Mouse (Mus musculus): ENCODE results near the gene 5730480H06Rik. TPM values are rescaled to one million over a fixed set of nuclear protein-coding genes. Genes with fewer than 3 reads are reported as not detected.

Gene 5730480H06Rik
- polyA plus RNA-seq (2016; fragmentation: Nextera tagmentation; extraction: Ambion mirVana), result 25.1 TPM in 2 replicates

GRCm38 (mm10) chr5:48327652-48328051 lies at the start of gene 5730480H06Rik:
Gene 5730480H06Rik (plus strand): TSS chr5:48327952.
- H3K27ac ChIP-seq, result no peak within 1 kb of the TSS
- WGBS, result 92% methylated on average over 8 of the region's 8 CpGs
- H3K4me3 ChIP-seq, result no peak within 1 kb of the TSS
- DNase-seq (ENCODE audit: low spot score), result no peak
- H3K4me1 ChIP-seq (replicated peaks), result no peaks in the 10 kb centered on the region
- H3K27me3 ChIP-seq (ENCODE audit: insufficient read depth, poor library complexity, severe bottlenecking), result peaks cover 44% of the 10 kb centered on the region
- H3K36me3 ChIP-seq, result no peaks in the 10 kb centered on the region
- H3K9me3 ChIP-seq, result no peaks in the 10 kb centered on the region

GRCm38 (mm10) chr5:48301186-48301585 lies 26.6 kb upstream of the 5730480H06Rik start:
- H3K9me3 ChIP-seq, result no peaks in the 10 kb centered on the region
- peaks cover 34% of the 10 kb centered on the region for H3K36me3 ChIP-seq
- no peaks in the 10 kb centered on the region for H3K4me1 ChIP-seq (replicated peaks)
- H3K27me3 ChIP-seq (ENCODE audit: insufficient read depth, poor library complexity, severe bottlenecking), result no peaks in the 10 kb centered on the region
- WGBS, result 93% methylated on average over 3 of the region's 3 CpGs
- H3K4me3 ChIP-seq, result no peak overlapping the region
- DNase-seq (ENCODE audit: low spot score), result no peak
- H3K27ac ChIP-seq, result no peak overlapping the region

- no peaks in the 10 kb centered on the region for H3K36me3 ChIP-seq
- no peak overlapping the region for H3K27ac ChIP-seq
- H3K27me3 ChIP-seq (ENCODE audit: insufficient read depth, poor library complexity, severe bottlenecking), result no peaks in the 10 kb centered on the region
- no peaks in the 10 kb centered on the region for H3K4me1 ChIP-seq (replicated peaks)
- no peak overlapping the region for H3K4me3 ChIP-seq
- WGBS, result 90% methylated on average over 6 of the region's 6 CpGs
- H3K9me3 ChIP-seq, result no peaks in the 10 kb centered on the region
- DNase-seq (ENCODE audit: low spot score), result no peak
Observed at GRCm38 (mm10) chr5:48315057-48315602, 12.6 kb upstream of the 5730480H06Rik start.

GRCm38 (mm10) chr5:48320597-48320996 lies 7.2 kb upstream of the 5730480H06Rik start:
- no peaks in the 10 kb centered on the region for H3K36me3 ChIP-seq
- H3K27ac ChIP-seq, result no peak overlapping the region
- 82% methylated on average over 4 of the region's 4 CpGs for WGBS
- no peaks in the 10 kb centered on the region for H3K4me1 ChIP-seq (replicated peaks)
- H3K4me3 ChIP-seq, result no peak overlapping the region
- H3K27me3 ChIP-seq (ENCODE audit: insufficient read depth, poor library complexity, severe bottlenecking), result no peaks in the 10 kb centered on the region
- H3K9me3 ChIP-seq, result no peaks in the 10 kb centered on the region
- DNase-seq (ENCODE audit: low spot score), result no peak

GRCm38 (mm10) chr5:48326221-48326620 lies 1.5 kb upstream of the 5730480H06Rik start:
- no peaks in the 10 kb centered on the region for H3K4me1 ChIP-seq (replicated peaks)
- H3K27ac ChIP-seq, result no peak overlapping the region
- no peaks in the 10 kb centered on the region for H3K36me3 ChIP-seq
- no peaks in the 10 kb centered on the region for H3K9me3 ChIP-seq
- no peak for DNase-seq (ENCODE audit: low spot score)
- no peak overlapping the region for H3K4me3 ChIP-seq
- peaks cover 30% of the 10 kb centered on the region for H3K27me3 ChIP-seq (ENCODE audit: insufficient read depth, poor library complexity, severe bottlenecking)

GRCm38 (mm10) chr5:48329751-48330150 lies 2.0 kb downstream of the 5730480H06Rik start:
- Histone ChIP-seq H3K4me1 (replicated peaks) (peaks cover 15% of the 10 kb centered on the region), H3K27me3 (ENCODE audit: insufficient read depth, poor library complexity, severe bottlenecking) (peaks cover 48% of the 10 kb centered on the region), H3K4me3 (no peak overlapping the region), H3K9me3 (no peaks in the 10 kb centered on the region), H3K27ac (no peak overlapping the region), H3K36me3 (no peaks in the 10 kb centered on the region)
- 93% methylated on average over 2 of the region's 2 CpGs for WGBS
- no peak for DNase-seq (ENCODE audit: low spot score)

- no peaks in the 10 kb centered on the region for H3K36me3 ChIP-seq
- WGBS, result 80% methylated on average over 2 of the region's 2 CpGs
- peaks cover 17% of the 10 kb centered on the region for H3K4me1 ChIP-seq (replicated peaks)
- H3K27me3 ChIP-seq (ENCODE audit: insufficient read depth, poor library complexity, severe bottlenecking), result peaks cover 49% of the 10 kb centered on the region
- DNase-seq (ENCODE audit: low spot score), result no peak
- no peak overlapping the region for H3K27ac ChIP-seq
- no peaks in the 10 kb centered on the region for H3K9me3 ChIP-seq
- H3K4me3 ChIP-seq, result no peak overlapping the region
Observed at GRCm38 (mm10) chr5:48330817-48331216, 3.1 kb downstream of the 5730480H06Rik start.

- Histone ChIP-seq H3K4me1 (replicated peaks) (peaks cover 17% of the 10 kb centered on the region), H3K36me3 (no peaks in the 10 kb centered on the region), H3K4me3 (no peak overlapping the region), H3K27ac (no peak overlapping the region), H3K9me3 (no peaks in the 10 kb centered on the region), H3K27me3 (ENCODE audit: insufficient read depth, poor library complexity, severe bottlenecking) (peaks cover 55% of the 10 kb centered on the region)
- DNase-seq (ENCODE audit: low spot score), result no peak
- WGBS, result 56% methylated on average over 5 of the region's 5 CpGs
Observed at GRCm38 (mm10) chr5:48331441-48331840, 3.7 kb downstream of the 5730480H06Rik start.

- Histone ChIP-seq H3K4me1 (replicated peaks) (peaks cover 17% of the 10 kb centered on the region), H3K4me3 (no peak overlapping the region), H3K27me3 (ENCODE audit: insufficient read depth, poor library complexity, severe bottlenecking) (peaks cover 59% of the 10 kb centered on the region), H3K36me3 (no peaks in the 10 kb centered on the region), H3K27ac (no peak overlapping the region), H3K9me3 (no peaks in the 10 kb centered on the region)
- DNase-seq (ENCODE audit: low spot score), result no peak
- WGBS, result 94% methylated on average over 3 of the region's 3 CpGs
Observed at GRCm38 (mm10) chr5:48333407-48333806, 5.7 kb downstream of the 5730480H06Rik start.

GRCm38 (mm10) chr5:48333884-48334513 lies 6.2 kb downstream of the 5730480H06Rik start:
- 19% methylated on average over 9 of the region's 9 CpGs for WGBS
- H3K27ac ChIP-seq, result no peak overlapping the region
- no peak overlapping the region for H3K4me3 ChIP-seq
- H3K27me3 ChIP-seq (ENCODE audit: insufficient read depth, poor library complexity, severe bottlenecking), result peaks cover 65% of the 10 kb centered on the region
- H3K36me3 ChIP-seq, result no peaks in the 10 kb centered on the region
- H3K4me1 ChIP-seq (replicated peaks), result peaks cover 17% of the 10 kb centered on the region
- peak; percentile 54 for DNase-seq (ENCODE audit: low spot score)
- H3K9me3 ChIP-seq, result no peaks in the 10 kb centered on the region

- Histone ChIP-seq H3K27me3 (ENCODE audit: insufficient read depth, poor library complexity, severe bottlenecking) (peaks cover 50% of the 10 kb centered on the region), H3K4me3 (no peak overlapping the region), H3K27ac (no peak overlapping the region), H3K9me3 (no peaks in the 10 kb centered on the region), H3K36me3 (no peaks in the 10 kb centered on the region), H3K4me1 (replicated peaks) (no peaks in the 10 kb centered on the region)
- DNase-seq (ENCODE audit: low spot score), result no peak
- WGBS, result 59% methylated on average over 7 of the region's 7 CpGs
Observed at GRCm38 (mm10) chr5:48340808-48341433, 13.2 kb downstream of the 5730480H06Rik start.

GRCm38 (mm10) chr5:48345095-48345982 lies 17.6 kb downstream of the 5730480H06Rik start:
- 54% methylated on average over 5 of the region's 5 CpGs for WGBS

More at GRCm38 (mm10) chr5:48345095-48345982, 17.6 kb downstream of the 5730480H06Rik start:
- DNase-seq (ENCODE audit: low spot score), result no peak
- H3K27ac ChIP-seq, result no peak overlapping the region
- H3K9me3 ChIP-seq, result no peaks in the 10 kb centered on the region
- H3K4me1 ChIP-seq (replicated peaks), result no peaks in the 10 kb centered on the region
- no peak overlapping the region for H3K4me3 ChIP-seq
- H3K36me3 ChIP-seq, result no peaks in the 10 kb centered on the region
- peaks cover 13% of the 10 kb centered on the region for H3K27me3 ChIP-seq (ENCODE audit: insufficient read depth, poor library complexity, severe bottlenecking)
